Mouse (Mus musculus): ENCODE measurements around the gene Dek.
A peak's percentile ranks its signal among the peaks of the same experiment; 100 is the strongest.

DNA sequence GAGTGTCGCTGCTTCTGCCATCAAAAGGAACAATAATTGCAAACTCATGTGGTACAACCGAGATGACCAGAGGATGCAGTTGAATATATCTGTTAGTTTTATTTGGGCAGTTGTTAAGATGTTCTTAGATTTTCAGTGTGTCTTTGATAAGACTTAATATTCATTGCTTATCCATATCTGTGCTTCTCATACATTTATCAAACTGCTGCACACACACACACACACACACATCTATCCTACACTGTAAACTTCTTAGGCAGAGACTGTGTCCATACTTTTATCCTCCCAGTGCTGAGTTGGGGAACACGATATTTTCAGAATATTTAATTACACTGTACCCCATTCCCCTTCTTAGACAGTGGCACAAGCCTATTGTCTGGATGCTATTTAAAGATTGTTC lies 5.2 kb upstream of the Dek start:
- no peak for TF ChIP-seq CTCF (IDR thresholded peaks at IDR 0.05 in 2 of 3, conservative IDR thresholded peaks at IDR 0.05 in 1 of 3; ENCODE audit: control insufficient read depth in 1 of 3, insufficient read depth in 1 of 3, low read depth in 2 of 3, low read length in 3 of 3, poor library complexity in 1 of 3, severe bottlenecking in 1 of 3)
- peak; percentile 79 for TF ChIP-seq GATA1 (IDR thresholded peaks at IDR 0.05; ENCODE audit: low read depth, low read length)
- TF ChIP-seq USF1 (IDR thresholded peaks at IDR 0.05; ENCODE audit: low read depth, low read length), result no peak
- 0 out of 2 replicates have a peak, but pooled peaks have one; percentile 37 for TF ChIP-seq RCOR1 (IDR thresholded peaks at IDR 0.05; ENCODE audit: low read depth, low read length)
- no peak for TF ChIP-seq RAD21 (IDR thresholded peaks at IDR 0.05; ENCODE audit: low read depth, low read length)
- no peak for TF ChIP-seq POLR2A (IDR thresholded peaks at IDR 0.05; ENCODE audit: control insufficient read depth in 1 of 2, insufficient read depth in 1 of 2, low read depth in 1 of 2, low read length in 2 of 2, poor library complexity in 1 of 2)
- no peak for TF ChIP-seq JUND (IDR thresholded peaks at IDR 0.05; ENCODE audit: low read depth, low read length)
- no peak for TF ChIP-seq ZNF384 (IDR thresholded peaks at IDR 0.05; ENCODE audit: low read depth, low read length)
- no peak for TF ChIP-seq MAFK (IDR thresholded peaks at IDR 0.05; ENCODE audit: borderline replicate concordance, low read depth, low read length)

Measured in MEL (cell line).